Mouse (Mus musculus): ENCODE results near the gene Pla2r1.

Gene Pla2r1

DNA sequence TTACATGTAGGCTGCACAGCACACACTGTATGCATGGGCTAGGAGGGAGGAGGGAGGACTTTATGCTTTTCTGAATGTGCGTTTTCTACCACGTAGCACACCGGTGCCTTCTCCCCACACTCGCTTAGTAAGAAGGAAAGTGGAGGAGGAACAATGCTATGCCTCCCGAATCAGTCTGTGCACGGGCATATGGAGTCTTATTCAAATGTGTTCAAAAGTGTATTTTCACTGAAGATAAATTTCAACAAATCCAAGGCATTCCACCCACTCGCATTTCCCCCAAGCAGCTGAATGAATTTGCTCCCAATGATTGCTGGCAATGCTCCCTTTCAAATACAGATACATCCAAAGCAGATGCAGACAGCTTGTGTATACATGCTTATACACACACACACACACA is 73.2 kb downstream of the Pla2r1 start:
- DNase-seq: no peak

- no peak for DNase-seq
Observed at GRCm38 (mm10) chr2:60478778-60479177, 74.3 kb downstream of the Pla2r1 start.

- DNase-seq: no peak
Observed at GRCm38 (mm10) chr2:60468901-60469770, 84.0 kb downstream of the Pla2r1 start.

DNA sequence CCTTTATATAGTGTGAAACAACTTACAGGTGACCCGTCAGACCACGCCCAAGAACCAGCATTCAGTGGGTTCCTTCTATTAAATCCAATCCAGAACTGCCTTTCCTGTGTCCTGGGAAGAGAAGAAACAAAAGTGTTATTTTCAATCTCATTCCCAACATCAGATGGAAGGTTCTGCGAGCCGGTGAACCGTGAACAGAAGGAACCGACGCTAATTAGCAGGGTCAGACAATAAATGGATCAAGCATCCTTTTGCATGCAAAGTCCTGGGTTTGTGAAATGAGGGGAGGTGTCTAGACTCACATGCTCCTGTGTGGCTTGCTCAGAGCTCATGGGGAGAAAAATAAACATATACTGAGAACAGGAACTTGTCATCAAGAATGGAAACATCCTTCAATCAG is 100.7 kb downstream of the Pla2r1 start:
- no peak for DNase-seq

- no peak for DNase-seq
Observed at GRCm38 (mm10) chr2:60451119-60451773, 101.9 kb downstream of the Pla2r1 start.

GRCm38 (mm10) chr2:60449732-60450131 is 103.4 kb downstream of the Pla2r1 start:
- no peak for DNase-seq

GRCm38 (mm10) chr2:60444711-60445509 is 108.2 kb downstream of the Pla2r1 start:
- DNase-seq: peak; percentile 4

- DNase-seq: no peak
Observed at GRCm38 (mm10) chr2:60443279-60443678, 109.8 kb downstream of the Pla2r1 start.

- DNase-seq: no peak
Observed at GRCm38 (mm10) chr2:60441875-60442274, 111.2 kb downstream of the Pla2r1 start.

GRCm38 (mm10) chr2:60436802-60437201 is 116.3 kb downstream of the Pla2r1 start:
- no peak for DNase-seq

DNA sequence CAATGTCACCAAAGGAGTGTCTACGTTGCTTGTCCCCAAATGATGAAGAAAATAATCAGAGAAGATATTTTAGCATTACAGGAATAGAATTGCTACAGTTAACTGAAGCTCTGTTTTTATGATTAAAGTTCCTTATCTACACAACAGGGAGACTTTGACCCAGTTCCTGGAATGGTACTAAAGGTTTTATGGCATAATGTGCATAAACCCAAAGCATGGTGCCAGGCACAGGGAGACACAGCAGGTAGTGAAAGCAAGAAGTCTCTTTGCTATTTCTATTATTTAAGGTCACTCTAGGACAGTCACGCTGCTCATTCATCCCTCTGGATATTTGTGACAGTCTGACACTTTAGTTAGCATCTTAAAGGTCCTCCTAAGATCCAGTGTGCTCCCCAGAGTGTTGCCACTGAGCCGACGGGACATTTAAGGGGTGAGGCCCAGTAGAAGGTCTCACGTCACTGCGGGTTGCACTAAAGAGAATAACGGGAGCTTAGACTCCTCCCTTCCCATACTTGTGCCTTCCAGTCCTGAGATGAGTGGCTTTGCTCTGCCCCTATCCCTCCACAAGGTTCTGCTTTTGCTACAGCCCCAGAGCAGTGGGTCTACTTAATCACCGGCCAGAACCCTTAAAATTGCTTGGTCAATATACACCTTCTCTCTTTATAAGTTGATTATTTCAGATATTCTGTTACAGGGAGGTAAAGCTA is 122.6 kb downstream of the Pla2r1 start:
- no peak for DNase-seq

- DNase-seq: peak; percentile 70
Observed at GRCm38 (mm10) chr2:60418075-60418474, 135.0 kb downstream of the Pla2r1 start.

DNA sequence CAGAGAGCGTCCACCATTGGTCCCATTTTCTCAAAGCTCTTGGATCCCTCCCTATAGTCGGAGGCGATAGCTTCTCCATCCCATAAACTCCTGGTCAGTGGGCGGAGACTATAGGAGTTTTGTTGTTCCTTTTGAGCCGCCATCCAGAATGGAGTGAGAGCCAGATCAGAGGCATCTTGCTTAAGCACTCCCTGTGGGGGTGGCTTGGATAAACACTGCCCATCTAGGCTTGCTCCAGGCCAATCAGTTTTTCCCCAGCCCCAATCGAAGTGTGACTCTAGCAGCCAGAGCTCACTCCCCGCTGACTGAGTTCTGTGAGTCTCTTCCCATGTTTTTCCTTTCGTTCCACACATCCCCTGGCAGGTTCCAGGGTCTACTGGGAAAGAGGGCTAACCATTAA is 138.8 kb downstream of the Pla2r1 start:
- DNase-seq: no peak

DNA sequence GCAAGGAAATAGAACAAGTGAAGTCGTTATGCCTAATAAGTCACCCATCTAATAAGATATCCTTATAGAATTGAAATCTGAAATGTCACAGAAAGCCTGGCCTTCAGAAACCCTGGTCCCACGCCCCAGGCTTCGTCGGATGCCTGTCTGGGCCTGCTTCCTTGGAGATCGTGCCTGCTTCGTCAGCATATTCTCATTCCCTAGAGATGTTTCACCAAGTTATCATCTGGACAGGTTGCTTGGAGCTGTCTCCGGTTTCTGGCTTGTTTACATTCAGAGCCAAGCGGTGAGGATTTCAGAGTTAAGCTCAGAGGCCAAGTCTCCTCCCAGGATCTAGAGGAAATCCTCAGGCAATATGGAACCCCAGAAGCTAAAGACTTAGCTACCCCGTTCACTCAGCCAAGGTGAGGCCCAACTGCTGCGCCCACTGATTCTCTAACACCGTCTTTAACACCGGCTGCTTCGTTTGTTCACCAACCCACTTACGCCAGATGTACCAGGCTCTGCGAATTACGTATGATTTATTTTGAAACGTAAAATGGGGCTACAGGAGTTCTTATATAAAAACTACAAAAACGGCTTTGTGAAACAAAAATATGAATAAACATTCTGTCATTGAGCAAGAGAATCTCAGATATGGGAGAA is 140.0 kb downstream of the Pla2r1 start:
- DNase-seq: no peak

DNA sequence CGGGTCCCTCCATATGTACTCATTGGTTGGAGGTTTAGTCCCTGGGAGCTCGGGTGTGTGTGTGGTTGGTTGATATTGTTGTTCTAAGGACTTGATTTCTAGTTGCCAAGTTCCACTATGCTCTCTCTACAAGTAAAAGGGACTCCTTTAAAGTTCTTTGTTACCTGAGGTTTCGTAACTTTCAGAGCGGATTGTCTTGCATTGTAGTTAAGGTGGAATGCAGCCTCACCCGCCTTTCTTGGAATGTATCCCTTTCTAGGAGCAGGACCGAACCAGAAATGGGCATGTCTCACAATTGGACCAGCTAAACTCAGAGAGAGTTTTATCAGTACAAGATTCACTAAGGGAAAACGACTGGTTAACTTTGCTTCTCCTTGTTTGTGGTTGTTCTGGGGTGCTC is 141.9 kb downstream of the Pla2r1 start:
- DNase-seq: no peak

GRCm38 (mm10) chr2:60409989-60410763 is 142.9 kb downstream of the Pla2r1 start:
- DNase-seq: no peak

DNA sequence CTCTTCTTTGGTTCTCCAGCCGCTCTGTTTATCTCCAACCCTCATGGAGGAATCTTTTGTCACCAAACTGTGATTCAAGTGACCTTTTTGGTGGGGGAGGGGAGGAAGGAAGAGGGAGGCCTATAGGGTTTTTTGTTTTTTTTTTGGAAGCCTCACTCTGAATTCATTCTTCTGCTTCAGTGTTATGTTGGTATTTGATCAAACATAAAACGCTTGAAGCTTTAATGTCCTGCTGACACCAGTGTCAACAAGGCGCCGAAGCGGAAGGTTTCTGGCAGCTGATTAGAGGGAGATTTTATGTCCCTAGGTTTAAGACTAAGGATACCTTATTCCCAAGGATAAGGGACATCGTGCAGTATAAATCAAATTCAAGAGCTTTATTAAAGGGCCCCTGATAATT is 143.9 kb downstream of the Pla2r1 start:
- DNase-seq: no peak

- no peak for DNase-seq
Observed at GRCm38 (mm10) chr2:60407387-60407786, 145.7 kb downstream of the Pla2r1 start.

DNA sequence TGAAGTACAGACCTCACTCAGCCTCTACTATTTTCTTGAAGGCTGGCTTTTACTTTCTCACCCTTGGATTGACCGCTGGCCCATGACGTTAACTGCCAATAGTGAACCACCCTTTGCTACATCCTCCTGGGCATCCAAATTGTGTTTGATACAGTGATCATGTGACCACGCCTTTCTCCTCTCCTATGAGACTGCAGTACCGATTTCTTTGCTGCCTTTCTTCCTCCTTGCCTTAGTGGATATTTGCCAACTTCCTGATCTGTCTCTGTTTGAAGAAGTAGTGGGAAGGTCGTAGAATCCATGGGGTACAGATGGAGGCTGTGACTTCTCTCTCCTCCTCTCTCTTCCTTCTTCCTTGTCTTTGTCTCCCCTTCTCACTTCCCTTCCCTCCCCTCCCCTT is 147.7 kb downstream of the Pla2r1 start:
- DNase-seq: no peak

GRCm38 (mm10) chr2:60404763-60405162 is 148.3 kb downstream of the Pla2r1 start:
- no peak for DNase-seq

DNA sequence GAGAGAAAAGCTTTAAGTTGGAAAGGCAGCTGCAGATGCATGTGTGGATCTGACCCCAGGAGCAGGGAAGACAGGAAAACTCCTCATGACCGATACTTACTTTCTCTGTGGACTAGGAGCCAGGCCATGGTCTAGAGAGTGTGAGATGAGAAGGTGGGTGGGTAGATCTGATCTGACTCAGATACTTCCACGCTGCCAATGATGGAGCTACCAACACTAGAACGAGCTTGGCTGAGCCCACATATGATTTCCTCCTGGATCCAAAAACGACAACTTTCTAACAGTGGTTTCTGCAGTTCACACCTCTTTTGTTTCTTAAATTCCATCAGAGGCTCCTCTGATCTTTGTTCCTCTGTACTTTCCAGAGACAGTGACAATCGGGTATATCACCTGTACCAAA is 151.4 kb downstream of the Pla2r1 start:
- no peak for DNase-seq

- no peak for DNase-seq
Observed at GRCm38 (mm10) chr2:60393786-60394185, 159.3 kb downstream of the Pla2r1 start.
